Mouse (Mus musculus) frontal cortex, postnatal 10 days (tissue): ENCODE measurements at regions not wholly inside any gene's neighbourhood (a gene's known extent, or its start where the extent isn't known, plus 50 kb on each side); places are given as distances from the start of the nearest gene placed in this dataset.

Experiments
- DNase-seq, 2 experiments: peaks; one replicate each; pipeline ENCODE4 v3.0.0; 2022; ENCODE audit warnings: low spot score in 2 of 2, mixed read lengths in 1 of 2

DNA sequence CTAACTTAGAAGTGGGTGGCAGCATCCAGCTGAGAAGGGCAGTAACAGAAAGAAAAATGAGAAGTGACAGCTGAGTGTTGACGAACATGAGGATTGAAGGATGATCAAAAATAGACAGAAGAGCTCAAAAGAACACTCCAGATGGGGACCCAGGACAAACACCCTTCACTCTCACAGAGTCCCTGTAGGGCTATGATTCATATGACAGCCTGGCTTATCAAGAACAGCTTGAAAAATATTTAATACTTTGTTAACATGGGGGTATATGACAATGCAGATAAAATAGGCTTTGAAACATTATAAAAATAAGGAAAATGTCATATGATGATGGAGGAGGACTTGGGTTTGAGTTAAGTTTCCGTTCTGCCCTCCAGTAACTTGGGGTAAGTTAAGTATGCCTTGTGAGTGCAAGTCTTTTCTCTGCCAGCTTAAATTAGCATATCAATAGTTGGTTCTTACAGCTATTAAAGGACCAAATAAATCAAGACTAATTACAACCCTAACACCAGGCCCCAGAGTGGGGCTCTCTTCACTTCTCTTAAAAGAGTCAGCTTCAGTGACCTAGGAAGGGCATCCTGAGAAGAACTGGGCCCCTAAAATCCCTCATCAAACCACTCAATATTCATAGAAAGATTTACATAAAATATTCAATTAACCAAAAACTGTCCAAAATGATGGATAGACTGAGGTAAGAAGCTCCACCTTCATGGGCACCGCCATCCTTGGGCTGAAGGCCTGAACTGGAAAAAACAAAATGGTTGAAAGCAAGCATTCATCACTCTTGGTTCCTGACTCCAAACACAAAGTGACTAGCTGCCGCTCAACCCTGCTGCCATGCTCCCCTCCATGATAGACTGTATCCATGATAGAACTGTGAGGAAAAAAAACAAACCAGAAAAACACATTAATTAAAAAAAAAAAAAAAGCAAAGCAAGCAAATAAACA, 198.6 kb upstream of the Gcfc2 start:
- DNase-seq, result no peak

DNA sequence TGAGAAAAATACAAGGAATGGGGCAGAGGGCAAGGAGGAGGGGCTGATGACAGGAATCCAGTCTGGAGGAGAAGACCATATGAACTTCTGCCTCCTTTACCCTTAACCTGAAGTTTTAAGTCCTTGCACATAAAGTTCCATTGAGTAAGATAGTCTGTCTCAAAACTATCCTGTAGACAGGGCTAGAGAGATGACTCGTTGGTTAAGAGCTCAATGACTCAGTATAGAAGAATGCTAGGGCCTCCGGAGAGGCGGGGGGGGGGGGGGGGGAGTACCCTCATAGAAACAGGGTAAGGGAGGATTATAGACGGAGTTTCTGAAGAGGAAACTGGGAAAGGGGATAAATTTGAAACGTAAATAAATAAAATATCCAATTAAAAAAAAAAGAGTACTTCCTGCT, 191.8 kb upstream of the Gcfc2 start:
- no peak for DNase-seq

DNA sequence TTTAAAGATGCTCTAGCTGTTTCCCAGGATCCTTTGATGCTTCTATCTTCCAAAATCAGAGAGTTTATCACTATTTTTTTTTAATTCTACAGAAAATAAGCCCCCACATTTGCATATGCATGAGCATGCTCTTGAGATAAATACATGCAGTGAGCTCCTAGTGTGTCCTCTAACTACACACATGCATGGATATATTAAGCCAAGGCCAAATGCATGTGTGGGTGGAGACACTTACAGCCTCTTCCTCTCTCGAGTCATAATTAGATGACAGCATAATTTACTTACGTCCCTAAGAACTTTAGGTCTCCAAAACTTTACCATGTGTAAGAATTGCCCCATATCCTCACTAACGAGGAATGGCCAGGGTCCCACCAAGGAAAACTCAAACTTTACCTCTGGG, 189.9 kb upstream of the Gcfc2 start:
- DNase-seq, result no peak

GRCm38 (mm10) chr6:81738466-81738865, 185.0 kb upstream of the Gcfc2 start:
- peak; percentile 16 to 39 for DNase-seq

DNA sequence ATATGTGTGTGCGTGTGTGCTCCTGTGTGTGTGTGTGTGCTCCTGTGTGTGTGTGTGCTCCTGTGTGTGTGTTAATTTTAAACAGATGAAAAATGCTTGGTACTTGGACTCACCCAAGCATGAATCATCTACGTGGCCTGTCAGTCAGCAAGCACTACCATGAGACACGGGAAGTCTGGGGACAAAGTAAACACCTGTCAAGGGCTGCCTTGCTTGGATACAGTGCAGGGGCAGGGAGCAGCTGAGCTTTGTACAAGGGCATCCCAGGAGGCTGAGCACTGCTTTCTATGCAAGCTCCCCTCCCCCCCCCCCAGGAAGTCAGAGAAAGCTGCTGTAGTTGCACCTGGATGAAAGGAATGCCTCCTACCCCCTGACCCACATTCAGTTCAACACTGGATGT, 173.8 kb upstream of the Gcfc2 start:
- DNase-seq, result no peak

GRCm38 (mm10) chr6:81751631-81752030, 171.8 kb upstream of the Gcfc2 start:
- no peak for DNase-seq

DNA sequence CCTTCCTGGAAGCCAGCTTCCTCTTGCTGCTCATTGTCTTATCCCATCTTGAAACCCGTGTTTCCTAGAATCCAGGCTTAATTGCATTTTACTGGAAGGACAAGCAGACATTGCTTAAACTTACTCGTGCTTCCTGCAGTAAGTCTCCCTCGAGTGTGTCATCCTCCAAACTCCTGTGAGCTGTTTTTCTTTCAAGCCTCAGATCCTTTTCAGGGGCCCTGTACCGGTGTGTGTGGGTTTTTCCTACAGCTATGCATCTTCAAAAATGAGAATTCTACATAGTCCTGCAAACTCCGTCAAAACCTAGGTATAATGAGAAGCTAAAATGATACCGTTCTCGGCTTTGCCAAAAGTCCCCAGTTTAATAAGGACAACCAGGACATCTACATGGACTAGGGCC, 167.2 kb upstream of the Gcfc2 start:
- no peak for DNase-seq

- no peak for DNase-seq
These were observed 164.6 kb upstream of the Gcfc2 start for GRCm38 (mm10) chr6:81758876-81759275.

- no peak for DNase-seq
These were observed 163.3 kb upstream of the Gcfc2 start for GRCm38 (mm10) chr6:81760181-81760580.

DNA sequence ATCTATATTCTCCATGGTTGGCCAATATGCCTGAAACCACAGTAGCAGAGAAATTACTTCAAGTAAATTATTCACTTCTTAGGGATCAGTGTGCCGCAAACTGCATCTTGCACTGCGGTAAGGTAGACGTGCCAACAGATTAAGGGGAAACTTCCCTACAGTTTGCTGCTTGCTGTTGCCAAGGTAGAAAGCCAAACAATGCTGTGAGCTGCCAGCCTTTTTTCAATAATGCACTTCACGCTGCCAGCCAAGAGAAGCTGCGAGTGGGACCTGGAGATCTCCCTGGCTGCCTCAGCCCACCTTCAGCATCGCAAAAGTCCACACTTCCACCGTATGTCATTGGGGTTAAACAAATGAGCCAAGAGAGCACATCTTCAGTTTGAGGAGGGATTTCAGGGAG, 157.6 kb upstream of the Gcfc2 start:
- no peak for DNase-seq

- DNase-seq, result no peak
These were observed 156.7 kb upstream of the Gcfc2 start for GRCm38 (mm10) chr6:81766800-81767199.

GRCm38 (mm10) chr6:81768669-81769537, 154.6 kb upstream of the Gcfc2 start:
- DNase-seq, result no peak

DNA sequence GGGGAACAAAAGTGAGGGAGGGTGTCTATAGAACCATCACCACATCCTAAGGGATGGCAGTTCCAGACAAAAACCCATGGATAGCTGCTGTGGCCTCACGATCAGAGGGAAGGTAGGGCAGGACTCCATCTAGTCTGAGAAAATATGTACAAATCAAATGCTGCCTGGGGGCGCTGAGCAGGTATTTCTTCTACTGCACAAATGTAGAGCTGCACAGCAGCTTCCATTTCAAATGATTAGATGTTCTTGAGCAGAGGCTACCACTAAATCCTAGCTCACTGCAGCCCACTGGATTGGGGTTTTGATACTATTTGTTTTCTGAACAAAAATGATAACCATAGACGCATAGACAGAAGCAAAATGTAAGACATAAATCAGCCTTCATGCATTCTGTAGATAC, 153.2 kb upstream of the Gcfc2 start:
- no peak for DNase-seq

- no peak for DNase-seq
These were observed 151.6 kb upstream of the Gcfc2 start for GRCm38 (mm10) chr6:81771862-81772261.

- DNase-seq, result no peak
These were observed 141.3 kb upstream of the Gcfc2 start for GRCm38 (mm10) chr6:81782131-81782530.

GRCm38 (mm10) chr6:81782815-81783435, 140.5 kb upstream of the Gcfc2 start:
- DNase-seq, result no peak

- DNase-seq, result no peak
These were observed 128.2 kb upstream of the Gcfc2 start for GRCm38 (mm10) chr6:81795281-81795680.

DNA sequence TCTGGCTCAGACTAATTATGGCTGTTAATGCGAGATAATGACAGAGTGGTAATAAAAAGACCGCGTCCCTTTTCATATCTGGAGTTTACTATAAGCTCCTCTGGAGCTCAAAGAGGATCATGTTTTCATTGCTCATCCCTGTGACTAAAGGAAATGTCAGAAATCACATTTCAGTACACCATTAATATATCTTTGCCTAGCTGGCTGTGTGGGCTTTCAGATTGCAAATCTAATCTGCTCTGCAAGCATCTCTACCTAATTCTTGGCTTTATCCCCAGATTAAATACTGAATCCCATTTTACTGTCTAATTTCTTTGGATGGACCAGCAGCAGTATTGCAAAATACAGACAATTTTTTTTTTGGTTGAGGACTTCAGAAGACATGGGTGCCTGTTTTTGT, 122.6 kb upstream of the Gcfc2 start:
- no peak for DNase-seq

GRCm38 (mm10) chr6:81801804-81802203, 121.7 kb upstream of the Gcfc2 start:
- no peak for DNase-seq

GRCm38 (mm10) chr6:81805942-81806341, 117.5 kb upstream of the Gcfc2 start:
- DNase-seq, result no peak

GRCm38 (mm10) chr6:81808712-81809111, 114.8 kb upstream of the Gcfc2 start:
- DNase-seq, result no peak

GRCm38 (mm10) chr6:81815248-81815961, 108.1 kb upstream of the Gcfc2 start:
- DNase-seq, result no peak
